Mouse (Mus musculus): ENCODE measurements around the gene Cblc.
"Not testable (repeated sequence)": the region's sequence is repeated elsewhere in the genome, so short reads cannot be mapped to it uniquely, and the experiment has no call there.

Cblc gene

DNA sequence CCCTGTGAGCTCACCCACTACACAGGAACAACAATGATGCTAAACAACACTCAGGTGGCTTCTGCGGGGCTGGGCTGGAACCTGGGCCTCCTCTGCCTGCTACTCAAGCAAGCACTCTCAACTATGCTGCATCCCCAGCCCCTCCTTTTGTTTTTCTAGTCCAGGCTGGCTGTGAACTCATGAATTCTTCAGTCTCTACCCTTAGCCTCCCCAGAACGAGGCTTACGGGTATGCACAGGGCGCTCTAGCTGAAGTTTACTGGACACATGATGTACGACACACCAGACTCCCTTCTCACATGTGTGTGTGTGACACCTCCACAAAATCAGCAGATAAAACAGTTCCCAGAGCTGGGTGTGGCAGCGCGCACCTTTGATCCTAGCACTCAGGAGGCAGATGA is 22.3 kb upstream of the Cblc start:
- peak; percentile 62 for DNase-seq (ENCODE audit: low read depth)

DNA sequence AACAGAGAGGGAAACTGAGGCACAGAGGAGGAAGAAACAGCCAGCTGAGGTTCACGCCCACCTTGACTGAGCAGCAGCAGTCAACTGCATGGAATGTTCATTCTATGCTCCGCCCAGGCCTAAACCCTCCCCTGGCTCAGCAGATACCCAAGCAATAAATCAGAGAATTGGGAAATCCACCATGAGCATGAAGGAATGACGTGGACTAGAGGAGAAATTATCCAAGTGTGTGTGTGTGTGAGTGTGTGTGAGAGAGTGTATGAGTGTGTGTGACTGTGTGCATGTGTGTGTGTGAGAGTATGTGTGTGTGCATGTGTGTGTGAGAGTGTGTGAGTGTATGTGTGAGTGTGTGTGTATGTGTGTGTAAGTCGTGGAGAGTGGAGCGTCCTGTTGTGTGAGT is 21.8 kb upstream of the Cblc start:
- no peak for DNase-seq (ENCODE audit: low read depth)

- DNase-seq (ENCODE audit: low read depth), result peak; percentile 96
Measured at GRCm38 (mm10) chr7:19817382-19818105, 20.9 kb upstream of the Cblc start.

DNA sequence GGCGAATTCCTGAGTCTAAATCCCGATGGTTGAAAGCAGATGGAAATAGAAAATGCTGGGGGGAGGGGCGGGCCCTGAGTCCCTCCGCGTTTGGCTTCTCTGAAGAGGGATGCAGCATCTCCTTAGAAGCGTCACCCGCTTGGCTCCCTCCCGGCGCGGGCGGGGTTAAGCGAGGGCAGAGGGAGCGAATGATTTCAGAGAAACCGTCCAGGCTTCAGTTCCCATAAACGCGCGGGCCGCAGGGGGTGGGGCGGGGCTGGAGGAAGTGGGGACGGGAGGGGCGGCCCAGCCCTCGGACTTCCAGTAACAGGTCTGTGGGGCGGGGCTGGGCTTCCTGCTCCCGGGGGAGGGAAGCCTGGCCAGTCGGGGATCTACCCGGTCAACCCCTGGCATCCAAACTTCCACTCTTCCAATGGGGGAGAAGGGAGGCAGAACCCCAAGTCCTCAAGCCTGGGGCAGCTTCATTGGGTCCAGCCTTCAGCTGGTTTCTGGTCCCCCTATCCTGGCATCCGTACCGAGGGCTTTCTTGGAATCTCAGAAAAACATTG is 19.7 kb upstream of the Cblc start:
- DNase-seq (ENCODE audit: low read depth), result peak; percentile 89

GRCm38 (mm10) chr7:19815296-19816223 is 19.0 kb upstream of the Cblc start:
- DNase-seq (ENCODE audit: low read depth), result peak; percentile 35

DNA sequence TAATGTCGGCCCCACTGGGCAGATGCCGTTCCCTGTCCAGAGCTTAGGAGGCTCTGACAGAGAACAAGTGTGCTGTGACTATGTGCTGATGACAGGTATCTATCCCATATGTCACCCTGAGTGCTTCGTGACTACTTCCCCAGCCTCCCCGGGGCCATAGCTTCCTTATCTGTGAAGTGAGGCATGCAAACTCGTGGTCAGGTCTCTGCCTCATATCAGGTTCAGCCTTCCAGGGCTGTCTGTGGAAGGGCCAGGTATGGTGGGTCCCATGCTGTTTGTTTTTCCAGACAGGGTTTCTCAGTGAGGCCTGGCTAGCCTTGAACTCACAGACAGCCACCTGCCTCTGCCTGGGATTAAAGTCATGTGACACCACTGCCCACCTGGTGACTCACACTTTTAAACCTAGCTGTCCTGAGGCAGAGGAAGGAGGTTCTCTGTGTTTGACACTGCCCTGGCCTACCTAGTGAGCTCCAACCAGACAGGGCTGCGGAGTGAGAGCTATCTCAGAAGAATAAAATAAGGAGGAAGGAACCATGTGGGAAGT is 17.0 kb upstream of the Cblc start:
- peak; percentile 22 for DNase-seq (ENCODE audit: low read depth)

GRCm38 (mm10) chr7:19813161-19813560 is 16.6 kb upstream of the Cblc start:
- peak; percentile 19 for DNase-seq (ENCODE audit: low read depth)

- no peak for DNase-seq (ENCODE audit: low read depth)
Measured at GRCm38 (mm10) chr7:19811114-19811513, 14.5 kb upstream of the Cblc start.

DNA sequence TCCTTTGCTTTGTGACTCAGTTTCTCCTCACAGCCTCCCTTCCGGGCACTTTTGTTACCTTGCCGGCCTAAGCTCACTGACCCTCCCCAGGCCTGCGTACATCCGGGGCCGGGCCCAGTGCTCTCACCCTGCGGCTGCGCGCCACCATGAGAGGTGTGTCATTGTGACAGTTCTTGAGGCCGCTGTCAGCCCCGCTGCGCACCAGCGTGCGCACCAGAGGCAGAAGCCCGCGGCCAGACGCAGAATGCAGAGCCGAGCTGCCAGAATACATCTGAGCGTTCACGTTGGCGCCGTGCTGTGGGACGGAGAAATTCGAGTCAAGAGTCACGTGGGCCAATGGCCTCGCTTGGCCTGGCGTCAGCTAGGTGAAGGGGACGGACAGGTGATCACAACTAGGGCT is 12.8 kb upstream of the Cblc start:
- DNase-seq (ENCODE audit: low read depth), result no peak

DNA sequence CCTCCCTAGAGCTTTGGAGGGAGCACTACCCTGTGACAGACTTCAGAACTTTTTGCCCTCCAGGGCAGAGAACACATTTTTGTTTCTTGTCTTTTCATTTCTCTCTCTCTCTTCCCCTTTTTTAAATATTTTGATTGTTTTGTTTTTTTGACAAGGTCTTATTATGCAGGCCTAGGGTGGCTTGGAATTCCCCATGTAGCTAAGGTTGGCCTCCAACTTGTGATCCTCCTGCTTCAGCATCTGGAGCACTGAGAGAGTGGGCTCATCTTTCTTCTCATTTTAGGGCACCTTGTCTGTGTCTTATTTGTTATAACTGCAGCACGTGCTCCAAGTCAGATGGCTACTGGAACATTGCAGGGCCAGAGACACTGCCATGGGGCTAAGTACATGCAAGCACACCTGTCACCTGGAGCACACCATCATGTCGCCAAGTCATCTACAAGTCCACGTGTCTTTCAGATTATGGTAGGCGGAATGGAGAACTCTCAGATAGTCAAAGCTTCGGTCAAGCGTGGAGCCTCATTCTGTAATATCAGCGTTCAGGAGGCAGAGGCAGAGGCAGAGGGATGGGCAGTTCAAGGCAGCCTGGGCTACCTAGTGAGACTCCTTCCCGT is 9.9 kb upstream of the Cblc start:
- peak; percentile 24 for DNase-seq (ENCODE audit: low read depth)

GRCm38 (mm10) chr7:19802995-19803394 is 6.4 kb upstream of the Cblc start:
- DNase-seq (ENCODE audit: low read depth), result peak; percentile 87

DNA sequence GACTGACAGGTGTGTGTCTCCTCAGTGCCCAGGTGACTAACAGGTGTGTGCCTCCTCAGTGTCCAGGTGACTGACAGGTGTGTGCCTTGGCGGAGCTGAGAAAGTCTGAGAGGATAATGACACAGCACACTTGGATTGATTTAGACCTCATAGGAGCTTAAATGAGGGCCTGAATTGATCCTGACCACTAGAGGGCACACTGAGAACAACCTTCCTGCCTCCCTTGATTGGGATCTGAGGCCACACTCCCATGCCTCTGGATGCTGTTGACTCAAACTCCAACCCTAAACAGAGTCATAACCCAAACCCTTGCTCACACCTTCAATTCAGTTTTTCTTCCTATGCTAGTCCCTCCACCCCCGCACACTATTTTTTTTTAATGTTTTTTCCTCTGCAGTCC is 4.2 kb upstream of the Cblc start:
- peak; percentile 77 for DNase-seq (ENCODE audit: low read depth)

DNA sequence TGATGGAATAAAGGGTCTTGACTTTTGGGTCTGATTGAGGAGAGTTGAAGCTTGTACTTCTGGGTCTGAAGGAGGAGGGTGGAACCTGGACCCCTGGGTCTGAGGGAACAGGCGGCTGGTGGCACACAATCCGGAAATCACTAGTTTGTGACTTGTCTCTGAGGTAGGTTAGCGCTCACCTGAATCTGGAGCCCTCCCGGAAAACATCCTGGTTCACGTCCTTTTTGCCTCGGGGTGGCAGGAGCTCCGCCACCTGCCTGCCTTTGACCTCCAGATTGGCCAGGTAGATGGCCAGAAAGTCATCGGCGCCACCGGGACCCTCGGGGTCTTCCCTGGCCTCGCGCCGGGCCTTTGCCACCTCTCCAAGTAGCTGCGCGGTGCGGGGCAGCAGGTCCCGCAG is 355 bp downstream of the Cblc start:
- no peak for DNase-seq (ENCODE audit: low read depth)

GRCm38 (mm10) chr7:19795236-19795635 is 1.4 kb downstream of the Cblc start:
- DNase-seq (ENCODE audit: low read depth), result no peak

- DNase-seq (ENCODE audit: low read depth), result peak; percentile 43
Measured at GRCm38 (mm10) chr7:19792701-19793630, 3.6 kb downstream of the Cblc start.

DNA sequence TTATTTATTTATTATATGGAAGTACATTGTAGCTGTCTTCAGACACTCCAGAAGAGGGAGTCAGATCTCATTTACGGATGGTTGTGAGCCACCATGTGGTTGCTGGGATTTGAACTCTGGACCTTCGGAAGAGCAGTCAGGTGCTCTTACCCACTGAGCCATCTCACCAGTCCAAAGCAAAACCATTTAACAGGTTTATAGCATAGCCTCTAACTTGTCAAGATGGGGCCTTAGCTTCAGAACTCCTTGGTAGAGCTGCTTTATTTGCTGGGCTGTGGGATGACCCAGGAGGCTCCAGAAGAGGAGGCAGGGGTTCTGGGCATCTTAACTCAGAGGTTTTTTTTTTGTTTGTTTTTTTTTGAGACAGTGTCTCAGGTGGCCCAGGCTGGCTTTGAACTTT is 5.1 kb downstream of the Cblc start:
- DNase-seq (ENCODE audit: low read depth), result not testable (repeated sequence)

DNA sequence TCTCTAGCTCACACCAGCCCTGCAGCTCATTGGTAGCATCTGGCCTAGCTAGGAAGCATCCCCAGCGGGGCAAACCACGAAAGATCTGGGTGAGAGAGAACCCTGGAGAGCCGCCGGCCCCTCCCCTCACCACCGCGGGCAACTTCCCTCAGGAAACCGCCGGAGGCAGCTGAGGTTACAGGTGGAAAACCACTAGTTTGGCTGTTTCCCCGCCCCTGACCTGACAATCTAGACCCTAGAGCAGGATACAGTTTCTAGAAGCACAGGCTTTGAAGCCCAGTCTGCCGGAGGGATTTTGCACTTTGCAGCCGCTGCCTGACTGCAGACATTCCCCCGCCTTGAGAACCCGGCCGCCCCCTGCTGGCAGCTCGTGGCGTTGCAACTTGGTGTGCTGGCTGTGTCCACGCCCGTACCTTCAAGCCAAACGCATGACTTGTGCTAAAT is 6.7 kb downstream of the Cblc start:
- peak; percentile 91 for DNase-seq (ENCODE audit: low read depth)

GRCm38 (mm10) chr7:19785874-19786458 is 10.6 kb downstream of the Cblc start:
- no peak for DNase-seq (ENCODE audit: low read depth)

DNA sequence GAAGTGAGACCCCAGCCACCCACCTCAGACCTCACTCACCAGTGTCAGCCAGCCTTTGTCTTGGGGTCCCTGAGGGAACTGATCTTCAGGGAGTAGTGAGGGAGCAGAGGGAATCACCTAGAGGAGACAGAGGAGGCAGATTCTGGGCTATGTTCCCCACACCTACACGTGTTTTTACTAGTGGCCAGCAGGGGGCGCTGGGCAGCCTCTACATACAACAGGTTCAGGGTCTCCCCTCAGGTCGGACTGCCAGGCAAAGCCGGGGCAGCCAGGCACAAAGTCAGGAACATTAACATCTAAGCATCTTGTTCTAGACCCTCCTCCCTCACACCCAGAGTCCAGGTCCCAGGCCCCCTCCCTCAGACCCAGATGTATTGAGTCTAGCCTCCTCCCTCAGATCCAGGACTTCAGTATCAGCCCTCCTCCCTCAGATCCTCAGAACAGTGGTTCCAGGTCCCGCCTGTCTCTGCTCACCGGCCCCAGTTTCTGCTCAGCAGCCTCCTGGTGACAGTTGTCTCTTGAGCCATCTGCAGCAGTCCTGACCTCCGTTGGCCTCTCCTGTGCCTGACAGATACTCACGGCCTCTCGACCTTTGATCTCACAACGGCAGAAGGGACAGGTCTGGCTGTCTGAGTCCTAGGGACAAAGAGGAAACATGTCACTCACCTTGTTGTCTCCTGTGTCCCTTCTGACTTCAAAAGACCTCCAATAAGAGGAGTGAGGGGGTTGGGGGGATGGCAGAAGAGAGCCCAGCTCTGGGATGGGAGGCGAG is 11.7 kb downstream of the Cblc start:
- peak; percentile 61 for DNase-seq (ENCODE audit: low read depth)

GRCm38 (mm10) chr7:19783630-19784029 is 13.0 kb downstream of the Cblc start:
- no peak for DNase-seq (ENCODE audit: low read depth)
